Mouse (Mus musculus) ES-E14 (cell line): ENCODE measurements at regions not wholly inside any gene's neighbourhood (a gene's known extent, or its start where the extent isn't known, plus 50 kb on each side); places are given as distances from the start of the nearest gene placed in this dataset.

Source experiments
- CHD2 ChIP-seq: IDR thresholded peaks from 2 replicates; pipeline ENCODE4 v1.6.1; 2014; ENCODE audit warnings: mild to moderate bottlenecking, low read depth, low read length, inconsistent platforms
- HCFC1 ChIP-seq: IDR thresholded peaks from 2 replicates; pipeline ENCODE4 v1.6.1; 2012; ENCODE audit warnings: low read length, inconsistent platforms, borderline replicate concordance; ENCODE audit not compliant: insufficient read depth
- MAFK ChIP-seq: IDR thresholded peaks from 2 replicates; pipeline ENCODE4 v1.6.1; 2014; ENCODE audit warnings: mild to moderate bottlenecking, low read depth, low read length, inconsistent platforms; ENCODE audit not compliant: insufficient read depth
- ZNF384 ChIP-seq: IDR thresholded peaks from 2 replicates; pipeline ENCODE4 v1.6.1; 2012; ENCODE audit warnings: low read depth, low read length, inconsistent platforms

- TF ChIP-seq HCFC1 = no peak
- TF ChIP-seq MAFK = no peak
- TF ChIP-seq CHD2 = no peak
- TF ChIP-seq ZNF384 = no peak
These were observed 252.2 kb downstream of the Barhl2 start for GRCm38 (mm10) chr5:106205724-106206123.
